Mouse (Mus musculus) CD4-positive helper T cell, adult 2 months (primary cell): ENCODE measurements at regions not wholly inside any gene's neighbourhood (a gene's known extent, or its start where the extent isn't known, plus 50 kb on each side); places are given as distances from the start of the nearest gene placed in this dataset.

Source experiments
- DNase-seq: peaks from one replicate; pipeline ENCODE4 v3.0.0-alpha.2; 2012; ENCODE audit warnings: low read depth, missing footprints, low spot score

DNA sequence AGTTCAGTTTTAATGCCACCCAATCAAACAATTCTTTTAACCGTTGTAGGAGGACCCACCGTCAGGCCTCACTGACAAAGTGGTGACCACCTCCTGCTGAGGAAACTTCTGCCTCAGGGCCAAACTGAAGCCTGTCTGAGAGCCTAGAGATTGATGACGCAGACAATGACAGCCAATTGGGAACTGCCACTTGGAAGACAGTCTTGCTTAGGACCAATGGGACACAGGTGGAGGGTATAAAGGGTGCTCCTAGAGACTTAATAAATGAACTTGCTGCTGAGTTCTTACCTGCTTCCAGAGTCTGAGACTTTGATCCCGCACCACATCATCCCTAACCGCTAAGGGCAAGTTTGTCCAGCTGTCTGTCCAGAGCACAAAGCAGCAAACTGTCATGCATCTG lies 80.0 kb downstream of the Tbx4 start:
- DNase-seq = no peak

DNA sequence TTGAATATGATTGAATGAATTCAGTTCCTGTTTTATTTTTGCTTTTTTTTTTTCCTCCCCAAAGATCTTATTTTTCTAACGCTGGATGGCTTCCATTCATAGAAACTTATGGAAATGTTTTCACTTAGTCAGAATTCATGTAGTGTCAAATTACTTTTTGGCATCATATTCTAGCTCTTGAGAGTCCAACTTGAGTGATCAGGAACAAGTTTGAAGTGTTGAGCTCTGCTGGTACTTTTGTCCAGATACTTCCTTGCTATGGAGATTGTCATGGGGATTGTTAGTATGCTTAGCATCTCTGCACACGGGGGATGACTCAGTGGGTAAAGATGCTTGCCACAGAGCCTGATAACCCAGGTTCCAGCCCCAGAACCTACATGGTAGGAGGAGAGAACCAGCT lies 84.1 kb downstream of the Tbx4 start:
- no peak for DNase-seq

DNA sequence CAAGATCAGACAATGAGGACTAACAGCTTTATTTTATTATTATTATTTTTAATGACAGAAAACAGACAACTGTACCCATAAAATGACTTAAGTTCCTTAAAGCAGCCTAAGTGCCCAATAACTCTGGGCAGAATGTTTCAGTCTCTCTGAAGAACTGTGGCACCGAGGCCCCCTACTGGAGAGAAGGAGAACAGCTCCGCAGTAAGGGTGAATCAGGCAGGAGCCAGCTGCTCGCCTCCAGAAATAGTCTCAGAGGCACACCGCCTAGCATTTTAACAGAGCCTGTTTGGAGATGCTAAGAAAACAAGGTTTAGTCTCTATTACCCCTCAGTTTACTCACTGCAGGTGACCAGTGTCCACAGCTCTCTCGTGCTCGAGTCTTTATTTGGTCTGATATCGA lies 86.2 kb downstream of the Tbx4 start:
- peak; percentile 37 for DNase-seq

DNA sequence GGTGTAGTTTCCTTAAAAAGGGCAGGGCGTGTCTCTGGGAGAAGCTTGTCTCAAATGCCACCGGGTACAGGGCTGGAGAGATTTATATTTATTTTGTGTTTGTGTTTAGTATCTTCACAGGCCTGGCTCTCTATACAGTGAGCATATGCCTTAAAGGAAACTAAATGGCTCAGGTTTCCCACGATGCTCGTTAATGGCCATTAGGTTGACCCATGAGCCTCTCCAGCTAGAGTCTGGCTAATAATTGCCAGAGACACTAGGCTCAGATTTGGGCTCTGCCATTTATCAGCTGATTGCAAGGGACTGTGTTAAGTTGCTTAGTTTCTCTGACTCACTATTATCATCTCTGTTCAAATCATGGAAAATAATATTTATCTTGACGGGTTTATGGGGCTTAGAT lies 87.5 kb downstream of the Tbx4 start:
- no peak for DNase-seq

DNA sequence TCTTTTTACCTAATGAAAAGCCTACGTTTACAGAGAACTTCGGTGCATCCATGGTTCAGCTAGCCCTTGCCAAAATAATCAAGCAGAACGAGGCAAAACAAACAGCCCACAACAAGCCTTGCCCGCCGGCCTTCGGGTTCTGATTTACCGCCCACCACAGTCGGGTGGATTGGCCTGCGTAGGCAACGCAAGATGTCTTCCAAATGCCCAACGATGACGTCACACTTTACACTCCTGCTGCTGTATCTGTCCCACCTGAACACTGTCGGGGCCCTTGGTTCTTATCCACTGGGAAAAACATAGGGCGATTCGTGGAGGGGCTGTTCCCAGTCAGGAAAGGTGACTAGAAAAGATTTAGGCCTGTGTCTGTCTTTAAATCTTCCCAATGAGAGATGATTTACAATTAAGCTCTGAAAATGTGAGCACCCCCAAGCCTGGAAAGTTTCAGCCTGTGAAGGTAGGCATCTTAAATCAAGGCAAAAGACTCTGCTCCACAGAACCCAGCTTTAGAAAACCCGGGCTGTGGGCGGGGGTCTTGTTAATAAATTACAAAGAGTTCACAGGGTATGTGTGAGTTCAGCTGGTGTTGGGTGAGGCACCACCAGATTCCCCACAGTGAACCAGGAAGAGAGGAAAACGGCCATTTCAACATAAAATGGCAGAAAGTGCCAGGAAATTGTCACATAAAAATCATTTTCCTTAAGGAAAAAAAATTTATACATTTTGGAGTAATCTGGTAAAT lies 90.6 kb downstream of the Tbx4 start:
- no peak for DNase-seq

DNA sequence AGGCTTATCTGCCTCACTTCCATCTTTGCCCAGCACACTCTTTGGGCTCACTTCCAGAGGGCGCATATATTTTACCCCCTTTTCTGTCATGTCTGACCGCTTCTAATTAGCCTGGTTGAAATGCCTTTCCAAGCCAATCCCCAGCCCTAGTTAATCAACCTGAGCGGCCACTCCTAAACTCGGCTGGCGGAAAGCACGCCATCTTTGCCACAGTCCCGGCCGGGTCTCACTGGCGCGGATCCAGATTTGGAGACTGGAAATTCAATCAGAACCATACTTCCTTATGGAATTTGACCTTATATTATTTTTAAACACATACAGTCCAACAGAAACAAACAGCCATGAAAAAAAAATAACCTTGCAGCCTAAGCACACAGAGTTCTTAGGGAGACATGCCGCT lies 94.2 kb downstream of the Tbx4 start:
- no peak for DNase-seq

DNA sequence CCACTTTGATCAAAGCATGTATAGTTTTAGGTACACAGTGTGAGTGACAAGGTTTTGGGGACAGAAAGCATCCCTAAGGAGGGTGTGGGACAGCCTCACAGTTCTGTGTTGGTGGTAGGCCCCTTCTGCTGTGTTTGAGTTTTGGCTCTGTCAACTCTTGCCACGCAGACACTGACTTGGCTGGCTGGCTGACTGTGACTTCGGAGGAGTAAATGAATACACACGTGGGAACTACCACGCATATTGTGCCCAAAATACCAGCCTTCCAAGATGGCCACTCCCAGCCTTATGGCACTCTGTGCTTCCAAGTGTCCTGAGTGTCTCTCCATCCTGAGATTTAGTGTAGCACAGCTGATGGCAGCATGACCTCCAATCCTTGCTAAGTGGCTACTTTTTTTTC lies 95.3 kb downstream of the Tbx4 start:
- DNase-seq = no peak

DNA sequence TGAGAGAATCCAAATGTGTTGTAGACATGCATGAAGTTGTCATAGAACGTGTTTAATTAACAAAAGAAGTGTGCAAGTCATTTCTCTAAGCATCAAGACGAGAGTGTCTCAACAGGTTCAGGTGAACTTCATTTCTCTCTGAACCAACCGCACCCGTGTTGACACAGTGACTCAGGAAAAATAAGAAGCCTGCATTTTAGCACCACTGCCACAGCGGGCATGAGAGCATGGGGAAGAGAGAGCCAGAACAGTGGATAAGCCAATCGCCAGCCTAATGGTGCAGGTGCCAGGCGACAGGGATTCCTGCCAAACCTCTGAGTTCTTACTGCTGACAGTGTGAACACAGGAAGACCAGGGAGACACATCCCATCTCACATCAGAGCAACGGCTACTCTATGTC lies 100.1 kb downstream of the Tbx4 start:
- no peak for DNase-seq

DNA sequence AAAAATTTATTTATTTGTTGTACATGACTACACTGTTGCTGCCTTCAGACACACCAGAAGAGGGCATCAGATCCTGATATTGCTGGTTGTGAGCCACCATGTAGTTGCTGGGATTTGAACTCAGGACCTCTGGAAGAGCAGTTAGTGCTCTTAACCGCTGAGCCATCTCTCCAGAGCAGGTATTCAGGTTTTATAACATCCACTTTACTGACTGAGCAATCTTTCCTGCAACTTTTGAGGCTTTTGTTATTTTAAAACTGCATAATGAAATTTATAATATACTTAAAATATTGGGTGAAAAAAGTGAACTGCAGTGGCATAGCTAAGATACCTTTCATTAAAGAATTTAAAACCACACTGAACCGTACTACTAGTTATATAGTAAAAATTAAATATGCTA lies 101.0 kb downstream of the Tbx4 start:
- DNase-seq = no peak

DNA sequence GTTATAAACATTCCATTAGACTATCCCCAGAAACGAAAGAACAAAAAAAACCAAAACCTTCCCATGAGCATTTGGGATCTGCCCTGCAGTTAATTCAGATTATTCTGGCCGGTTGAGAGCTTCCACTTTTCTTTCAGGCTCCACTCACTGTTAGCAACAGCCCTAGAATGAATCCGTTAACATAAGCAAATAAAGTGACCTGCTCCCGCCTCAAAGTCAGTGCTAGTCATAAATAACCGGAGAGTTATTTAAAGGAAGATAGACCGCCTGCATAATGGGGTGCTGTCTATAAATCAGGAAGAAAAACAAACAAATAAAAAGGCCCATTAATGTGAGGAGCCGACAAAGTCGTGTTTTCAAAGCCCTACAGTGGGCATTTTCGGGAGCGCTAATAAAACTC lies 103.3 kb downstream of the Tbx4 start:
- no peak for DNase-seq

DNA sequence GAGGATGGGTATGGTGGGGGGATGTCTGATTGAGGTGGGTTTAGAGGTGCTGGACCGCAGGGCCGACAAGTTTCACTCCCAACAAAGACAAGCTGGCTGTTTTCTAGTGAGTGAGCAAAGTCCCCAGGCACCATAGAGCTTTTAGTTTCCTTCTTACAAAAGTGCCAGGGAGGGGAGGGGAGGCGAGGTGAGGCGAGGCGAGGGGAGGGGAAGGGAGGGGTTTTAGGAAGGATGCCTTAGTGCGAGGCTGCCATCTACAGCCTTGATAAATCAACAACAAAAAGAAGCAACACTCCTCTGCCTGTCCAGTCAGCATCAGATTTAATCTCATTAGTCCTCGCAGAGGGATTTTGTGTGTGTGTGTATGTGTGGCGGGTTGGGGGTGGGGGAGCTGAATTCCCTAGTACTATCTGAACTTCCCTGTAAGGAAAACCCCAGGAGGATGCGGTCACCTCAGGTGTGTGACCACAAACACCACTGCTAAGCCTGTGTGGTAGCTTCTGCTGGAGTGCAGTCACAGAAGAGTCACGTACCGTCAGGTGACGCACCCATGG lies 103.8 kb downstream of the Tbx4 start:
- peak; percentile 57 for DNase-seq

DNA sequence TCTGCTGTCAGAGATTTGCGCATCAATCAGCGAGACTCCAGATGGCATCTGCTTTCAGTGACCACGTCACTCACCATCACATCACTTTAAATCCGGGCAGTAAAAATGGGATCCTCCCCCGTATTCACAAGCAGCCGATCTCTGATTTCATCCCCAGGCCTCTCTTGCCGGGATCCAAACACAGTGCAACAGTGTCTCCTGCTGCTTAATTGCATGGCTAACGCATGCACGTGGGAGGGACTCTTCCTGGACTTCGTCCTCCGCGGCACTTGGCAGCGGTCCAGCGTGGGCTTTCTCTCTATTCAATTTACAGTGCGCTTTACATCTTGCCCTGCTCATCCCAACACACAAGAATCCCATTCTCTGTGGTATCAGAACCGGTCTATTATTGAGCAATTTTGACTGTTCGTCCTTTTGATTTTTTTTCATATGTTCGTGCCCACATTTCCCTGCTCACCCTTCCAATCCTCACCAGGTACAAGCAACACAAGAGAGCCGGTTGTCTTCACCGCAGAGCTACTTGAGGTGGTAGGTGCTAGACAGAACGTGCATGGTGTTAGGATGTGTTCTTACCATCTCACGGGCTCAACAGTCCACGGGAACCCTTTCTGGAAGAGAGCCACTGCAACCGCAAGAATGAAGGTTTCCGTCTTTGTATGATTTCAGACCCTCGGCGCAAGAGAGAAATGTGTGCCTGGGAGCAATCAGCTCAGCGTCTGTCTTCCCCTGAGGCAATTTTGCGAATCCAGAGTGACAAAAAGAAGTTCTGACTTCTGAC lies 109.3 kb downstream of the Tbx4 start:
- DNase-seq = no peak

DNA sequence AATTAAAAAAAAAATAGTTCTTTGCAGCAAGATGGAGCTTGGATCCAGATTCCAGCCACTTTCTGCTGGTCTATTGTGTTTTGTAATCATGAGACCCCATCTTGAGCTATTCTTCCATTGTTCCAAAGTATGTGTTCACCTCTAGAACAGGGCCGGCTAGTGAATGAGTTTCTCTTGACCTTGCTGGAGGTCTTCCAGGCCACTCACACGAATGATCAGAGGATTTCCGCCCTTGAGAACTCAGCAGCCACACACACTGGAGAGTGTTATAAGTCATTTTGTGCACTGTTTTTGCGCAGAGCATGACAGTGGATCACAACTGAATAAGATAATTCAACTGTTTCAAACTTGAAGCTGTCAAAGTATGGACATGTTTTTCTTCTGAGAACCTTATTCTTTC lies 110.5 kb downstream of the Tbx4 start:
- DNase-seq = no peak

DNA sequence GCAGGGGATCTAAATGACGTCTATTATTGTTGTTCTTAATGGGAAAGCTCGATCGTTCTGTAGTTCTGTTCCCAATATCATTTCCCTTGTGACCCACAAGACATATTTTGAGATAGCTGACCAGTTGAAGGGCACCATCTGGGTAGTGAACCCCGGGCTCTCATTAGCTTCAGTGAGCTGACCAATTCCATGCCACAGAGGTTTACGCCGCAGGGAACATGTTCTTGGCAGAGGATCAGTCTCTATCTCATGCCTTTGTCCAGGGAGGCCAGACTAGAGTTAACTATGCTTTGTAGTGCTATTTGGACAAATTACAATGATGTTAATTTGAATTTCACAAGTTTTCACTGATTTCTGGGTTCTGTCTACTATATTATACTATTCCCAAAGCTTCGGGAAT lies 117.1 kb downstream of the Tbx4 start:
- DNase-seq = no peak

DNA sequence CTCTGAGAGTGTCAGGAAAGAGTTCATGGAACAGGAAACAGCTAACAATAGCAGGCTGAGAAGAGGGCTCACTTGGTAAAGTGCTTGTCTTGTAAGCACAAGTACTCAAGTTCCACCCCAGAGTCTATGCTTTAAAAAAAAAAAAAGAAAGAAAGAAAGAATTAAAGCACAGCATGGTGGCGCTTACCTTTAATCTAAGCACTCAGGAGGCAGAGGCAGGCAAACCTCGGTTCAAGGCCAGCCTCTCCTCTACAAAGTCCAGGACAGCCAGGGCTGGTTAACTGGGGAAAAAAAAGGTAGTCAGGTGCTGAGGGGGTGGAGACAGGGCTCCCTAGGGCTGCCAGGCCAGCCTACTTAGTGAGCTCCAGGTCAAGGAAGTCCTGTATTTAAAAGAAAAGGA lies 119.1 kb downstream of the Tbx4 start:
- DNase-seq = no peak

DNA sequence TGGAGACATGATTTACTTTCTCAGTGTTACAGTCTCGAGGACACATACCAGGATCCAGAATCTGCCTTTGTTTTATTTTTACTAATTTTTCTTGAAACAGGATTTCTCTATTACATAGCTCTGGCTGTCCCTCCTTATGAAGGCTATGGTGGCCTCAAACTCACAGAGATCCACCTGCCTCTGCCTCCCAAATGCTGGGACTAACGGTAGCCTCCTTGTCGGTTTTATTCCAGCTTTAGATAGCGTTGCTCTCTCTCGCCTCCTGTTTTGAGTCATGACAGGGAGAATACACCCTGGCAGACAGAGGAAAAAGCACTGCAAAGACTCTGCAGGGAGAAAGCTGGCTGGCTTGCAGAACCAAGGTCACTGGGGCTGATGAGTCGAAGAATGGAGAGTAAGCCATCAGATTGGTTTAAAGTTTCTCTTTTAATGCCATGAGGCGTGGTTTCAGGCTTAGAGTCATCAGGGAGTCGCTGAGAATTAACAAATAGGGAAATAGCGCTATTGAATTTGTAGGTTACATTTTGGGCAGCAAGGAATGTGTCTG lies 119.8 kb downstream of the Tbx4 start:
- no peak for DNase-seq

DNA sequence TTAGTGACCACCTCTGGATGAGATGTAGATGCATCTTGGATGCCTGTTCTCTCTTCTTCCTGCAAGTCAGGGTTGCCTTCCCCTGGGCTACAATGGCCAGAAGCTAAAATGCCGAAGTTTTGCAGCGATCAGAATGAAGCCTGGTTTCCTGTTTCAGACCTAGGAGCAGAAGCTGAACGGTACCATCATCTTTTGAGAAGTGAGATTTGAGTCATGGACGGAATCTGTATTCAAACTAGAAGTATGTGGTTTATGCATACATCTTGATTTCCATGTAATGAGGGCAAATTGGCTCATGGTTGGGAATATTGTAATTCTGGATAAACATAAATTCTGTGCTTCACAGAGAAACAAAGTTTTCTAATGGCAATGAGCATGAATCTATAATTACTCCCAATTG lies 120.6 kb downstream of the Tbx4 start:
- DNase-seq = no peak
